Mouse (Mus musculus) frontal cortex, postnatal 14 days (tissue): ENCODE data around the gene Itfg2.
"Not testable (repeated sequence)": the region's sequence is repeated elsewhere in the genome, so short reads cannot be mapped to it uniquely, and the experiment has no call there.

Source experiments
- DNase-seq, 2 experiments: peaks; one replicate each; pipeline ENCODE4 v3.0.0; 2022; ENCODE audit warnings: low spot score in 2 of 2

Gene Itfg2

GRCm38 (mm10) chr6:128383752-128384151 lies 41.0 kb downstream of the Itfg2 start:
- no peak for DNase-seq

GRCm38 (mm10) chr6:128381254-128381653 lies 43.5 kb downstream of the Itfg2 start:
- DNase-seq, result no peak

GRCm38 (mm10) chr6:128380594-128381167 lies 44.0 kb downstream of the Itfg2 start:
- not testable (repeated sequence) for DNase-seq

GRCm38 (mm10) chr6:128379636-128380035 lies 45.1 kb downstream of the Itfg2 start:
- no peak for DNase-seq

GRCm38 (mm10) chr6:128376371-128377085 lies 48.2 kb downstream of the Itfg2 start:
- no peak for DNase-seq

- no peak for DNase-seq
Measured at GRCm38 (mm10) chr6:128375192-128375591, 49.5 kb downstream of the Itfg2 start, which contains the start of the genes Tex52 and Gm44596. Tex52 (plus strand) TSS chr6:128375456. Gm44596 (plus strand) TSS chr6:128375503.

GRCm38 (mm10) chr6:128370040-128370439 lies 54.7 kb downstream of the Itfg2 start:
- no peak for DNase-seq

- no peak for DNase-seq
Measured at GRCm38 (mm10) chr6:128366466-128366865, 58.3 kb downstream of the Itfg2 start.

- no peak for DNase-seq
Measured at GRCm38 (mm10) chr6:128364721-128365120, 60.0 kb downstream of the Itfg2 start.

- no peak for DNase-seq
Measured at GRCm38 (mm10) chr6:128363007-128363825, 61.5 kb downstream of the Itfg2 start.

- peak; percentile 61 to 77 for DNase-seq
Measured at GRCm38 (mm10) chr6:128362381-128363006, 62.2 kb downstream of the Itfg2 start, which contains the start of the genes Rhno1 and Foxm1. Rhno1 (minus strand) TSS chr6:128362911. Foxm1 (plus strand) TSS chr6:128362967.

GRCm38 (mm10) chr6:128361901-128362300 lies 62.8 kb downstream of the Itfg2 start:
- no peak for DNase-seq
